Mouse (Mus musculus) liver, embryonic 14.5 days (tissue): Measurements from ENCODE around the gene Lrig1.

Source experiments
- CTCF ChIP-seq: IDR thresholded peaks from 2 replicates; pipeline ENCODE4 v1.5.1; 2016; ENCODE audit warnings: antibody characterized with exemption, low read depth, control low read depth
- EP300 ChIP-seq: IDR thresholded peaks from 2 replicates; pipeline ENCODE4 v1.6.1; 2016; ENCODE audit warnings: antibody characterized with exemption, low read depth

GRCm38 (mm10) chr6:94584147-94584695 lies 115.7 kb downstream of the Lrig1 start:
- TF ChIP-seq CTCF, result no peak
- no peak for TF ChIP-seq EP300
